Comparison of ENCODE assay signal across 8 mouse cellular contexts in genomic region chr9:22116086-22116485, GRCm38 (mm10). TPM values are rescaled to one million over a fixed set of nuclear protein-coding genes. Genes with fewer than 3 reads are reported as not detected.
A peak's percentile ranks its signal among the peaks of the same experiment; 100 is the strongest.
DNase-seq lines count a peak whose midpoint lies in the region; ATAC-seq and TF ChIP-seq lines count a peak whose summit lies in the region.

No protein-coding gene starts in this region.

- DNase-seq in embryo, embryonic 10.5 days (ENCODE audit: low spot score) = peak; percentile 41
- DNase-seq in embryo, embryonic 9.5 days (ENCODE audit: extremely low spot score) = no peak
- DNase-seq in testis, postnatal 14 days (ENCODE audit: low spot score) = no peak
- no peak for DNase-seq in urinary bladder, postnatal 25 days (ENCODE audit: low spot score)
- DNase-seq in gastrocnemius, postnatal 10 days = no peak

- no peaks in the 10 kb centered on the region for H3K27me3 ChIP-seq in testis, adult 2 months (ENCODE audit: control insufficient read depth, insufficient read depth, low read length)
- H3K27me3 ChIP-seq in hindbrain, embryonic 16.5 days (replicated peaks; ENCODE audit: control insufficient read depth, insufficient read depth, low read length) = no peaks in the 10 kb centered on the region
- peaks cover 6% of the 10 kb centered on the region; the same call in 1 of the 2 replicates for H3K27me3 ChIP-seq in midbrain, embryonic 13.5 days

- H3K27ac ChIP-seq in testis, adult 2 months (ENCODE audit: control insufficient read depth, insufficient read depth, low read depth, low read length) = peak overlapping the region; percentile 95
- H3K27ac ChIP-seq in hindbrain, embryonic 16.5 days (ENCODE audit: low read depth, low read length) = no peak overlapping the region; the same call in 1 of the 2 replicates
- no peak overlapping the region for H3K27ac ChIP-seq in midbrain, embryonic 13.5 days

- H3K4me2 ChIP-seq in hindbrain, embryonic 16.5 days (ENCODE audit: low read length) = peak overlapping the region; percentile 89
- H3K4me2 ChIP-seq in midbrain, embryonic 13.5 days (replicated peaks) = peak overlapping the region; percentile 89

- TF ChIP-seq POLR2A in testis, adult 2 months (IDR thresholded peaks at IDR 0.05; ENCODE audit: control insufficient read depth, low read depth, low read length) = no peak

- peak overlapping the region; percentile 92 for H3K4me3 ChIP-seq in testis, adult 2 months (ENCODE audit: control insufficient read depth, low read depth, low read length)
- H3K4me3 ChIP-seq in hindbrain, embryonic 16.5 days (ENCODE audit: low read length) = peak overlapping the region; percentile 91
- H3K4me3 ChIP-seq in midbrain, embryonic 13.5 days (replicated peaks) = peak overlapping the region; percentile 88

- no peaks in the 10 kb centered on the region for H3K9me3 ChIP-seq in hindbrain, embryonic 16.5 days (ENCODE audit: control insufficient read depth, low read length)
- no peaks in the 10 kb centered on the region for H3K9me3 ChIP-seq in midbrain, embryonic 13.5 days

- peaks cover 6% of the 10 kb centered on the region for H3K4me1 ChIP-seq in testis, adult 2 months (ENCODE audit: control insufficient read depth, insufficient read depth, low read length)
- H3K4me1 ChIP-seq in hindbrain, embryonic 16.5 days (ENCODE audit: control insufficient read depth, insufficient read depth, low read depth, low read length) = peaks cover 16% of the 10 kb centered on the region
- H3K4me1 ChIP-seq in midbrain, embryonic 13.5 days (replicated peaks) = peaks cover 25% of the 10 kb centered on the region

- peak overlapping the region; percentile 88 for H3K9ac ChIP-seq in hindbrain, embryonic 16.5 days (ENCODE audit: low read depth, low read length)
- H3K9ac ChIP-seq in midbrain, embryonic 13.5 days (replicated peaks) = peak overlapping the region; percentile 92

- H3K36me3 ChIP-seq in testis, adult 2 months (ENCODE audit: control insufficient read depth, insufficient read depth, low read length) = peaks cover 4% of the 10 kb centered on the region
- peaks cover 22% of the 10 kb centered on the region for H3K36me3 ChIP-seq in hindbrain, embryonic 16.5 days (ENCODE audit: control insufficient read depth, insufficient read depth, low read length)
- H3K36me3 ChIP-seq in midbrain, embryonic 13.5 days = peaks cover 29% of the 10 kb centered on the region

- ATAC-seq in hindbrain, embryonic 16.5 days = no peak
- ATAC-seq in midbrain, embryonic 13.5 days = no peak

- WGBS in hindbrain, embryonic 16.5 days = 10% methylated on average over 15 of the region's 15 CpGs
- WGBS in midbrain, embryonic 13.5 days = 23% methylated on average over 15 of the region's 15 CpGs

- no peak for TF ChIP-seq CTCF in testis, adult 2 months (IDR thresholded peaks at IDR 0.05; ENCODE audit: control insufficient read depth, insufficient read depth, insufficient replicate concordance, low read depth, low read length)

RNA-seq across cellular contexts. Expression of gene Elof1, which starts 0.9 kb away (rescaled TPM):
- 1,299 and 1,403 TPM in 2 replicates for polyA plus RNA-seq in testis, adult 2 months (2012; rRNA removed)
- 192 TPM in 2 replicates for polyA plus RNA-seq in hindbrain, embryonic 16.5 days (2015; fragmentation: Nextera tagmentation; extraction: Ambion mirVana)
- 185 and 190 TPM in 2 replicates for polyA plus RNA-seq in midbrain, embryonic 13.5 days (2015; fragmentation: Nextera tagmentation; extraction: Ambion mirVana)
- 10 to 100 TPM; 33.4 to 39.7 TPM for total RNA-seq in gastrocnemius, postnatal 10 days (2021)

RNA-seq across cellular contexts. Expression of gene Cnn1, which starts 17.1 kb away (rescaled TPM):
- 5.8 and 22.3 TPM in 2 replicates for polyA plus RNA-seq in testis, adult 2 months (2012; rRNA removed)
- 0.93 and 1.4 TPM in 2 replicates for polyA plus RNA-seq in hindbrain, embryonic 16.5 days (2015; fragmentation: Nextera tagmentation; extraction: Ambion mirVana)
- polyA plus RNA-seq in midbrain, embryonic 13.5 days (2015; fragmentation: Nextera tagmentation; extraction: Ambion mirVana) = 1.7 and 2.0 TPM in 2 replicates
- 1 to 10 TPM; 4.4 to 5.5 TPM for total RNA-seq in gastrocnemius, postnatal 10 days (2021)

RNA-seq across cellular contexts. Expression of gene Acp5, which starts 19.4 kb away (rescaled TPM):
- 8.2 and 10.7 TPM in 2 replicates for polyA plus RNA-seq in testis, adult 2 months (2012; rRNA removed)
- polyA plus RNA-seq in hindbrain, embryonic 16.5 days (2015; fragmentation: Nextera tagmentation; extraction: Ambion mirVana) = 0.49 and 1.5 TPM in 2 replicates
- 0.42 and 0.64 TPM in 2 replicates for polyA plus RNA-seq in midbrain, embryonic 13.5 days (2015; fragmentation: Nextera tagmentation; extraction: Ambion mirVana)
- total RNA-seq in gastrocnemius, postnatal 10 days (2021) = 100 to 1,000 TPM in 1 of 2 experiments, 1 to 10 TPM in 1; 1.4 to 124 TPM

RNA-seq across cellular contexts. Expression of gene Ecsit, which starts 30.8 kb away (rescaled TPM):
- 71.6 and 72.6 TPM in 2 replicates for polyA plus RNA-seq in testis, adult 2 months (2012; rRNA removed)
- 60.9 and 62.3 TPM in 2 replicates for polyA plus RNA-seq in hindbrain, embryonic 16.5 days (2015; fragmentation: Nextera tagmentation; extraction: Ambion mirVana)
- polyA plus RNA-seq in midbrain, embryonic 13.5 days (2015; fragmentation: Nextera tagmentation; extraction: Ambion mirVana) = 44.3 and 50.3 TPM in 2 replicates
- total RNA-seq in gastrocnemius, postnatal 10 days (2021) = 10 to 100 TPM; 51.8 to 58.5 TPM

RNA-seq across cellular contexts. Expression of gene Pigyl, which starts 40.6 kb away (rescaled TPM):
- 64.8 and 73.5 TPM in 2 replicates for polyA plus RNA-seq in testis, adult 2 months (2012; rRNA removed)
- polyA plus RNA-seq in hindbrain, embryonic 16.5 days (2015; fragmentation: Nextera tagmentation; extraction: Ambion mirVana) = 89.8 and 97.6 TPM in 2 replicates
- 79.4 and 88.3 TPM in 2 replicates for polyA plus RNA-seq in midbrain, embryonic 13.5 days (2015; fragmentation: Nextera tagmentation; extraction: Ambion mirVana)
- 10 to 100 TPM; 34.4 to 34.7 TPM for total RNA-seq in gastrocnemius, postnatal 10 days (2021)
